Mouse (Mus musculus) urinary bladder, postnatal 25 days (tissue): ENCODE results near the gene Myo7a.

Experiments
- DNase-seq: peaks from one replicate; pipeline ENCODE4 v3.0.0; 2022; ENCODE audit warnings: low spot score

Gene Myo7a

GRCm38 (mm10) chr7:98142247-98142646, 22.9 kb upstream of the Myo7a start:
- no peak for DNase-seq

DNA sequence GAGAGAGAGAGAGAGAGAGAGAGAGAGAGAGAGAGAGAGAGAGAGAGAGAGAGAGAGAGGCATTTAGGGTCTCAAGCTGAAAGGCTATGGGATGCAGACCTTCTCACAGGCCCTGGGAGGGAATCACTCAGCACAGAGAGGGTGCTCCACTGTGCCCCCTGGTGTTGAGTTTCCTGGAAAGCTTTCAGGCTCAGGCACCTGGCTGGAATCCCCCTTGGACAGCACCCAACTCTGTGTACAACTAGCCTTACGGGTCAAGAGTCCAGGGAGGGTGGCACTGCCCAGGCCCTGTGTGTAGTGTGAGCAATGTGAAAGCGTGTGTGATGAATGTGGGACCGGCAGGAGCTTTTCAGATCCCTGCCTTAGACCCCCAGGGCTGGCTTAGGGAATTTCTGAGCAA, 21.9 kb upstream of the Myo7a start:
- no peak for DNase-seq

- no peak for DNase-seq
Observed at GRCm38 (mm10) chr7:98140597-98140996, 21.3 kb upstream of the Myo7a start.

DNA sequence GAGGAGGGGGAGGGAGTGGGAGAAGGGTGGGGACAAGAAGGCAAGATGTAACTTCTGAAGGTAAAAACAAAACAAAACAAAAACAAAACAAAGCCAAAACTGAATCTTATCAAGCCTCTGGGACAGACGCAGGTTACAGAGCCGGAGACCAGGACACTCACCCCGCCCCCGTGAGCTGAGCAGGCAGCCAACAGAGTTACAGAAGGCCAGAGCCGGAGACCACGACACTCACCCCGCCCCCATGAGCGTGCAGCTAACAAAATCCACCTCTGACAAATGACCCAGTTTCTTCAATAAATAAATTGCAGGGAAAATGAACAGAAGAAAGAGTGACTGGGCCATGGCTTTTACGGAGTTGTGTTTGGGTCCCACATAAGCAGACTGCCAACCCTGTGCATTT, 19.9 kb upstream of the Myo7a start:
- no peak for DNase-seq

- no peak for DNase-seq
Observed at GRCm38 (mm10) chr7:98137995-98138394, 18.7 kb upstream of the Myo7a start.

- DNase-seq: no peak
Observed at GRCm38 (mm10) chr7:98137583-98137982, 18.3 kb upstream of the Myo7a start.

DNA sequence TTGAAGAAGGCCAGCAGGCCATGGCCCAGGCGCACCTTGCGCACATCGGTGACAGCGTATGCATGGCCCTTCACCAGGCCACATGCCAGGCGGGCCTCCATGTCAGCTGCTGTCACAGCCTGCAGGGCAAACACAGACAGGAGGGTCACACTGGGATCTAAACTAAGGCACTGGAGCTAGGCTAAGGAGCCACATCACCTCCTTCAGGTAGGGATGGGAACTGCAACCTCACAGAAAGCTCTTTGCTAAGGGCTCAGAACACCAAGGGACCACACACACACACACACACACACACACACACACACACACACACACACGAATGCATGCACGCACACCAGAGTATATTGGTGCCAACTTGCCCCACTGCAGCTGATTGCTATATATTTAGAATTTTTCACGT, 12.4 kb upstream of the Myo7a start:
- DNase-seq: no peak

GRCm38 (mm10) chr7:98125473-98125872, 6.1 kb upstream of the Myo7a start:
- DNase-seq: peak; percentile 47

GRCm38 (mm10) chr7:98124701-98125100, 5.4 kb upstream of the Myo7a start:
- no peak for DNase-seq

GRCm38 (mm10) chr7:98121673-98122072, 2.3 kb upstream of the Myo7a start:
- no peak for DNase-seq

GRCm38 (mm10) chr7:98121241-98121640, 1.9 kb upstream of the Myo7a start:
- no peak for DNase-seq

DNA sequence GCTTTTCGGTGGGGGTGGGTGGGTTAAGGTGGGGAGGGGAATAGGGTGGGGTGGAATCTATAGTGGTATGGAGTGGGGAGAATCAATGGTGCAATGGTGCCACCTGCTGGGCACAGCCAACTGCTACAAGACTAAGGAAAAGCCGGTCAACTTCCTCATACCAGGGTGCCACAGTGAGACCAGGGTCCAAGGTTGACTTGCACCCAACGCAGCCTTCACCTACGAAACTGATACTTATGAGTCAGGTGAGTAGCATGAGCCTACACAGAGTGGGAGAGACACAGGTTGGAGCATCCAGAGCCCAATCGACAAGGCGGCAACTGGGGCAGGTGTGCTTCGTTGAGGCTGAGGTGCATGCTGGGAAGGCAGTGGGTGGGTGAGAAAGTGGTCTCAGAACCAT, 1.0 kb upstream of the Myo7a start:
- peak; percentile 69 for DNase-seq

- DNase-seq: no peak
Observed at GRCm38 (mm10) chr7:98119961-98120232, 573 bp upstream of the Myo7a start.

DNA sequence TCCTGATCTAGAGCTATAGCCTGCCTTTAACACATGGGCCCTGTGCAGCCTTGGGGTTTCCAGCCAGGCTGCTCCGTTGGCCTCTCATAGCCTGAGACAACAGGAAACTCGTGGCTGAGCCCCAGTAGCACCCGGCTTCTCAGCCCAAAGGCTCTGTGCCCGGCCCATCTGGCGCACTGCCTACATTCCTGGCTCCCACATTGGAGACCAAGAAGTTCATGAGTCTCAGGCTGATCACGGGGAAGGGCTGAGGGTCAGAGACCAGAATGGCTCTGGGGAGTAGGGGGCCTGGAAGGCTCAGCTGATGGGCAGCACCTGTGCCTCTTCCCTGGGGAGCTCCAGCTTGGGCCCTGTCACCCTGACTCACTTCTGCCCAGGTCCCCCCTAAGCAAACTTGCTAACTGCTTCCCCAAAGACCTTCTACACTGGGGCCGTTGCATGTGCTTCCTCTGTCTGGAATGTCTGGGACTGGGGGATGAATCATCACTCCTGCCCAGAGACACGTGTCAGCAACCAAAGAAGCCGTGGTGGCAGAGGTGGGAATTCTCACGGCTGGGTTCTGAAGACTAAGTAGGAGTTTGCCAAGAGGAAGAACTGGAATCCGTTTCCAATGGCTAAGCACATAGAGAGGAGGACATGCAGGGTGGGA, 2.2 kb downstream of the Myo7a start:
- DNase-seq: peak; percentile 57

- no peak for DNase-seq
Observed at GRCm38 (mm10) chr7:98114656-98115055, 4.7 kb downstream of the Myo7a start.

- no peak for DNase-seq
Observed at GRCm38 (mm10) chr7:98111233-98111632, 8.1 kb downstream of the Myo7a start.

GRCm38 (mm10) chr7:98109771-98110170, 9.6 kb downstream of the Myo7a start:
- DNase-seq: no peak

DNA sequence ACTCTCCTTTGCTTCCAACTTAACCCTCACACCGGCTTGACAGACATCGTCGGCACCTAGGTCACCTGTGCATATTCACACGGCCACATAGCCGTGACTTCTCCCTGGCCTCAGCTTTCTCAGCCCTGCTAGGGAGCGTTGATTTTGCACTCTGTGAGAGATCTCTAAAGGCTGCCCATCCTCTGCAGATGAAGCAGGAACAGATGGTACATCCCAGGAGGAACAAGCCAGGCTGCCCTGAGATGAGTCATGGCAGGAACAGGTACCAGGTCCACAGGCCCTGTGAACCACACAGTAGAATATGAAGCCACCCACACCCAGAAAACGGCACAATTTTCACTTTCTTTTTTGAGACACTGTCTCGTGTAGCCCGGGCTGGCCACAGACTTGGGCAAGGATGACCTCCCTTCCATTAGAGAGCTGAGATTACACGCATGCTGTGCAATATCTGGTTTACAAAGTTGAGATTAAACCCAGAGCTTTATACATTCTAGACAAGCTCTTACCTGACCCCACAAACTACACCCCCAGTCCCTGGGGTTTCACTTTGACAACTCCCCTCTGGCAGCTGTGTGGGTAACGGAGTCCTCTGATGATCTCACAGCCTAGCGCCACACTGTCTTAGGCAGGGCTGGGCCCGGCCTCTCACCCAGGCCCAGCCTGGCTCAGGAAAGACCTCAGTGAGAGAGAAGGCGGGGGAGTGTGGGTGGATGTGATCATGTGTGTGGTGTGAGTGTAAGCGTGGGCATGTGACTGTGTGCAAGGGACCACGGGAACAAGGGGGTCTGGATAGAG, 10.5 kb downstream of the Myo7a start:
- DNase-seq: no peak

- DNase-seq: no peak
Observed at GRCm38 (mm10) chr7:98106272-98106671, 13.1 kb downstream of the Myo7a start.

DNA sequence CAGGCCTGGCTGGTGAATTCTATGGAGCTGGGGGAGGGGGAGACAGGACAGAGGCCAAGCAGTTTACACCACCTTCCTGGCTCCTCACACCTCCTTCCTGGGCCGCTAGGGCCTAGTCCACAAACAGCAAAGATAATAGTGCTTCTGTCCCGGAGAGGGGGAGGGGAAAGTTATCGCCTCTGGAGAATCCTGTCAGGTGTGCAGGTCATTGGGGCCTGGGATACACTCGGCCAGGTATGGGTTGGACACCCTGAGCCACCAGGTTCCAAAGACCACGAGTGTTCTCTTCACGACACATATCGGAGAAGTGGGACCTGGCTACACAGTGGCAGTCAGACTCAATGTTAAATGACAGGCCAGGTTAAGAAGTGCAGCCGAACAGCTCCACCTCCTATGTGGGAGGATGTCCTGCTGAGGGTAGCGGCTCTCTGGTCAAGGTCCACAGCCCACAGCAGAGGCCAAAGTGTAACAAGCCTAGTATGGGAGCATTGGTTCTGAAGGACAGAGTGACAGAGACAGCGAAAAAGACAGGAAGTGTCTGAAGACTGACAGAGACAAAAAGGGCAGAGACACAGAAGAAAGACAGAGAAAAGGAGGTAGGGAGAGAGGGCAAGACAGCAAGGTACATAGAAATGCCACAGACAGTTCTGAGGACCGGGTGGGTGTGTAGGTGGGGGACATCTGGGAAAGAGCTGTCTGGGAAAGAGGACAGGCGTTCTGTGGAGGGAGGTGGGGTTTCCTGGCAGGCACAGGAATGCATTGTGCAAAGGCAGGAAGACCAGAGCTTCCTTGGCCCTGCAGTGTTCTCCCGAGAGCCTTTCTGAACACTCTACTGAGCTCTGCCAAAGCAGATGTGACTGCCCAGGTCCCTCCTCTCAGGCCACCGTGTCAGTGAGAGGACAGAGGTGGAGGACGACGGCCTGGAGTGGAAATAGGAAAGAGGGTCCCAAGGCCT, 14.6 kb downstream of the Myo7a start:
- DNase-seq: no peak

GRCm38 (mm10) chr7:98103942-98104292, 15.4 kb downstream of the Myo7a start:
- DNase-seq: no peak

GRCm38 (mm10) chr7:98103002-98103941, 16.1 kb downstream of the Myo7a start:
- peak; percentile 82 for DNase-seq
